Mouse (Mus musculus): Measurements from ENCODE around the gene Pde2a. TPM values are rescaled to one million over a fixed set of nuclear protein-coding genes. Genes with fewer than 3 reads are reported as not detected.

The Pde2a gene
- polyA plus RNA-seq, 1 experiment, result 17.6 TPM

- no peak for TF ChIP-seq CTCF (IDR thresholded peaks at IDR 0.05; ENCODE audit: extremely low read depth, insufficient read length, insufficient replicate concordance, low read depth, low read length)
- TF ChIP-seq POLR2A (IDR thresholded peaks at IDR 0.05; ENCODE audit: low read depth, low read length), result no peak
- Histone ChIP-seq H3K4me3 (ENCODE audit: low read depth, low read length) (no peak overlapping the region), H3K36me3 (ENCODE audit: control insufficient read depth, insufficient read depth, low read length) (no peaks in the 10 kb centered on the region), H3K27me3 (ENCODE audit: control insufficient read depth, insufficient read depth, low read length) (no peaks in the 10 kb centered on the region), H3K4me1 (ENCODE audit: control insufficient read depth, insufficient read depth, insufficient read length, low read length) (0 out of 2 replicates have a peak, but pooled peaks cover under 1% of the 10 kb centered on the region), H3K27ac (ENCODE audit: insufficient read depth, low read depth, low read length) (no peak overlapping the region)
- 46% methylated on average over 10 of the region's 10 CpGs for WGBS
Measured at GRCm38 (mm10) chr7:101499251-101499650, 77.8 kb downstream of the Pde2a start.

- no peak overlapping the region for H3K27ac ChIP-seq (ENCODE audit: insufficient read depth, low read depth, low read length)
- 0 out of 2 replicates have a peak, but pooled peaks cover 4% of the 10 kb centered on the region for H3K4me1 ChIP-seq (ENCODE audit: control insufficient read depth, insufficient read depth, insufficient read length, low read length)
- WGBS, result 69% methylated on average over 9 of the region's 9 CpGs
- H3K4me3 ChIP-seq (ENCODE audit: low read depth, low read length), result no peak overlapping the region
- H3K27me3 ChIP-seq (ENCODE audit: control insufficient read depth, insufficient read depth, low read length), result 0 out of 2 replicates have a peak, but pooled peaks cover 1% of the 10 kb centered on the region
- TF ChIP-seq CTCF (IDR thresholded peaks at IDR 0.05; ENCODE audit: extremely low read depth, insufficient read length, insufficient replicate concordance, low read depth, low read length) (no peak), POLR2A (IDR thresholded peaks at IDR 0.05; ENCODE audit: low read depth, low read length) (no peak)
- no peaks in the 10 kb centered on the region for H3K36me3 ChIP-seq (ENCODE audit: control insufficient read depth, insufficient read depth, low read length)
Measured at GRCm38 (mm10) chr7:101499701-101500100, 78.2 kb downstream of the Pde2a start.

- Histone ChIP-seq H3K27me3 (ENCODE audit: control insufficient read depth, insufficient read depth, low read length) (0 out of 2 replicates have a peak, but pooled peaks cover 4% of the 10 kb centered on the region), H3K36me3 (ENCODE audit: control insufficient read depth, insufficient read depth, low read length) (no peaks in the 10 kb centered on the region), H3K4me1 (ENCODE audit: control insufficient read depth, insufficient read depth, insufficient read length, low read length) (0 out of 2 replicates have a peak, but pooled peaks cover 4% of the 10 kb centered on the region), H3K27ac (ENCODE audit: insufficient read depth, low read depth, low read length) (no peak overlapping the region), H3K4me3 (ENCODE audit: low read depth, low read length) (no peak overlapping the region)
- WGBS, result 82% methylated on average over 5 of the region's 6 CpGs
- TF ChIP-seq POLR2A (IDR thresholded peaks at IDR 0.05; ENCODE audit: low read depth, low read length), result no peak
- no peak for TF ChIP-seq CTCF (IDR thresholded peaks at IDR 0.05; ENCODE audit: extremely low read depth, insufficient read length, insufficient replicate concordance, low read depth, low read length)
Measured at GRCm38 (mm10) chr7:101501236-101501635, 79.7 kb downstream of the Pde2a start.

- TF ChIP-seq POLR2A (IDR thresholded peaks at IDR 0.05; ENCODE audit: low read depth, low read length) (no peak), CTCF (IDR thresholded peaks at IDR 0.05; ENCODE audit: extremely low read depth, insufficient read length, insufficient replicate concordance, low read depth, low read length) (peak; percentile 27; the same call in 1 of the 2 replicates)
- 0 out of 2 replicates have a peak, but pooled peaks cover 4% of the 10 kb centered on the region for H3K27me3 ChIP-seq (ENCODE audit: control insufficient read depth, insufficient read depth, low read length)
- 58% methylated on average over 6 of the region's 6 CpGs for WGBS
- 0 out of 2 replicates have a peak, but pooled peaks cover 4% of the 10 kb centered on the region for H3K4me1 ChIP-seq (ENCODE audit: control insufficient read depth, insufficient read depth, insufficient read length, low read length)
- H3K36me3 ChIP-seq (ENCODE audit: control insufficient read depth, insufficient read depth, low read length), result no peaks in the 10 kb centered on the region
- H3K4me3 ChIP-seq (ENCODE audit: low read depth, low read length), result no peak overlapping the region
- H3K27ac ChIP-seq (ENCODE audit: insufficient read depth, low read depth, low read length), result no peak overlapping the region
Measured at GRCm38 (mm10) chr7:101501675-101502074, 80.2 kb downstream of the Pde2a start.

GRCm38 (mm10) chr7:101503351-101503750 lies 81.9 kb downstream of the Pde2a start:
- 24% methylated on average over 8 of the region's 8 CpGs for WGBS

GRCm38 (mm10) chr7:101503803-101504202 lies 82.3 kb downstream of the Pde2a start:
- TF ChIP-seq POLR2A (IDR thresholded peaks at IDR 0.05; ENCODE audit: low read depth, low read length) (no peak), CTCF (IDR thresholded peaks at IDR 0.05; ENCODE audit: extremely low read depth, insufficient read length, insufficient replicate concordance, low read depth, low read length) (no peak)
- H3K27me3 ChIP-seq (ENCODE audit: control insufficient read depth, insufficient read depth, low read length), result 0 out of 2 replicates have a peak, but pooled peaks cover 4% of the 10 kb centered on the region
- H3K4me1 ChIP-seq (ENCODE audit: control insufficient read depth, insufficient read depth, insufficient read length, low read length), result 0 out of 2 replicates have a peak, but pooled peaks cover 4% of the 10 kb centered on the region
- H3K27ac ChIP-seq (ENCODE audit: insufficient read depth, low read depth, low read length), result no peak overlapping the region
- H3K36me3 ChIP-seq (ENCODE audit: control insufficient read depth, insufficient read depth, low read length), result no peaks in the 10 kb centered on the region
- no peak overlapping the region for H3K4me3 ChIP-seq (ENCODE audit: low read depth, low read length)
- 28% methylated on average over 7 of the region's 7 CpGs for WGBS

More at GRCm38 (mm10) chr7:101503351-101503750, 81.9 kb downstream of the Pde2a start:
- 0 out of 2 replicates have a peak, but pooled peaks cover 4% of the 10 kb centered on the region for H3K27me3 ChIP-seq (ENCODE audit: control insufficient read depth, insufficient read depth, low read length)
- TF ChIP-seq CTCF (IDR thresholded peaks at IDR 0.05; ENCODE audit: extremely low read depth, insufficient read length, insufficient replicate concordance, low read depth, low read length) (peak; percentile 63; the same call in 1 of the 2 replicates), POLR2A (IDR thresholded peaks at IDR 0.05; ENCODE audit: low read depth, low read length) (no peak)
- no peaks in the 10 kb centered on the region for H3K36me3 ChIP-seq (ENCODE audit: control insufficient read depth, insufficient read depth, low read length)
- H3K4me1 ChIP-seq (ENCODE audit: control insufficient read depth, insufficient read depth, insufficient read length, low read length), result 0 out of 2 replicates have a peak, but pooled peaks cover 4% of the 10 kb centered on the region
- H3K27ac ChIP-seq (ENCODE audit: insufficient read depth, low read depth, low read length), result no peak overlapping the region
- H3K4me3 ChIP-seq (ENCODE audit: low read depth, low read length), result no peak overlapping the region

GRCm38 (mm10) chr7:101504507-101504906 lies 83.0 kb downstream of the Pde2a start:
- H3K4me1 ChIP-seq (ENCODE audit: control insufficient read depth, insufficient read depth, insufficient read length, low read length), result 0 out of 2 replicates have a peak, but pooled peaks cover 4% of the 10 kb centered on the region
- H3K27me3 ChIP-seq (ENCODE audit: control insufficient read depth, insufficient read depth, low read length), result 0 out of 2 replicates have a peak, but pooled peaks cover 4% of the 10 kb centered on the region
- TF ChIP-seq CTCF (IDR thresholded peaks at IDR 0.05; ENCODE audit: extremely low read depth, insufficient read length, insufficient replicate concordance, low read depth, low read length), result no peak
- TF ChIP-seq POLR2A (IDR thresholded peaks at IDR 0.05; ENCODE audit: low read depth, low read length), result no peak
- peak overlapping the region; percentile 38 for H3K4me3 ChIP-seq (ENCODE audit: low read depth, low read length)
- no peak overlapping the region for H3K27ac ChIP-seq (ENCODE audit: insufficient read depth, low read depth, low read length)
- 20% methylated on average over 24 of the region's 24 CpGs for WGBS
- no peaks in the 10 kb centered on the region for H3K36me3 ChIP-seq (ENCODE audit: control insufficient read depth, insufficient read depth, low read length)

Data from small intestine, adult 2 months (tissue).